Mouse (Mus musculus): ENCODE measurements around the gene Cd59b.
"Not testable (repeated sequence)": the region's sequence is repeated elsewhere in the genome, so short reads cannot be mapped to it uniquely, and the experiment has no call there.

DNA sequence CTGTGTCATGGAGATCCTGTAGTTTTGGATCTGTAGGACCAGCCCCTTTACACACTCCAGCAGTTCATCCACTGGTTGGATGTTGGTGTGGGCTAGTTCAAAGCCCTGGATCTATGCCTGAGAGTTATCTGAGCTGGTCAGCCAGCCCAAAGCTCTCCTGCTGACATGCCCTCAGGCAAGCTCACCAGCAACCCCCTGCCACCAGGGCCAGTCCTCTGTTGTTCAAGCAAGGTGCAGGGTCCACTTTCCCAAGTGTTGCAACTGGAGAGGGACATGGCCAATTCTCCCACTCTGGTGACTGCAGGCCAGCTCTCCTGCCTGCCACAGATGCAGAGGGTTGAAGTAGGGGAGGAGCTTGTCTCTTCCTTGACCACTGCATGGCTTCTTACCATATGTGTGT lies 43.9 kb downstream of the Cd59b start:
- not testable (repeated sequence) for TF ChIP-seq POLR2A (IDR thresholded peaks at IDR 0.05; ENCODE audit: insufficient read depth, low read length); CTCF (IDR thresholded peaks at IDR 0.05; ENCODE audit: low read depth, low read length)
